Mouse (Mus musculus) adrenal gland, postnatal 4 days (tissue): ENCODE results near the gene Gsg1l2. TPM values are rescaled to one million over a fixed set of nuclear protein-coding genes. Genes with fewer than 3 reads are reported as not detected.

ENCODE experiments used
- DNase-seq, 2 experiments: peaks; one replicate each; pipeline ENCODE4 v3.0.0; 2021 to 2022; ENCODE audit warnings: low spot score in 2 of 2, mixed read lengths in 2 of 2
- long read RNA-seq, 2 experiments: library from polyadenylated mRNA; stranded (forward); transcript quantifications; one replicate each; pipeline ENCODE4 v2.0.0; 2021
- total RNA-seq, 2 experiments: library from RNA; stranded (reverse); gene quantifications; 2 replicates each; pipeline ENCODE4 v1.2.3; 2021

Gsg1l2 gene
- not detected for total RNA-seq
- long read RNA-seq, experiment 1: 0 reads
- long read RNA-seq, experiment 2: 0 reads

GRCm38 (mm10) chr11:67774379-67774778 lies at the start of gene Gsg1l2:
Gene Gsg1l2 (plus strand): TSS chr11:67774608.
- no peak for DNase-seq

- DNase-seq: no peak
Measured at GRCm38 (mm10) chr11:67727095-67727494, 47.3 kb upstream of the Gsg1l2 start.

GRCm38 (mm10) chr11:67728726-67729125 lies 45.7 kb upstream of the Gsg1l2 start:
- no peak for DNase-seq

- DNase-seq: no peak
Measured at GRCm38 (mm10) chr11:67731056-67731455, 43.4 kb upstream of the Gsg1l2 start.

GRCm38 (mm10) chr11:67733726-67734125 lies 40.7 kb upstream of the Gsg1l2 start:
- no peak for DNase-seq

GRCm38 (mm10) chr11:67734597-67734996 lies 39.8 kb upstream of the Gsg1l2 start:
- no peak for DNase-seq

GRCm38 (mm10) chr11:67738345-67738744 lies 36.1 kb upstream of the Gsg1l2 start:
- no peak for DNase-seq

- DNase-seq: no peak
Measured at GRCm38 (mm10) chr11:67738846-67739490, 35.4 kb upstream of the Gsg1l2 start.

- no peak for DNase-seq
Measured at GRCm38 (mm10) chr11:67741569-67741968, 32.8 kb upstream of the Gsg1l2 start.

GRCm38 (mm10) chr11:67756287-67756686 lies 18.1 kb upstream of the Gsg1l2 start:
- no peak for DNase-seq

- no peak for DNase-seq
Measured at GRCm38 (mm10) chr11:67757373-67758167, 16.8 kb upstream of the Gsg1l2 start.

- no peak for DNase-seq
Measured at GRCm38 (mm10) chr11:67771053-67771452, 3.4 kb upstream of the Gsg1l2 start, which contains the start of gene Glp2r. Gene Glp2r (minus strand): TSS chr11:67771153.

- DNase-seq: no peak
Measured at GRCm38 (mm10) chr11:67771691-67772090, 2.7 kb upstream of the Gsg1l2 start.

- no peak for DNase-seq
Measured at GRCm38 (mm10) chr11:67772577-67772976, 1.8 kb upstream of the Gsg1l2 start.

GRCm38 (mm10) chr11:67790182-67790581 lies 15.8 kb downstream of the Gsg1l2 start:
- DNase-seq: no peak

GRCm38 (mm10) chr11:67797931-67798330 lies 23.5 kb downstream of the Gsg1l2 start, which contains the start of gene Dhrs7c:
Gene Dhrs7c (plus strand): TSS chr11:67798187.
- DNase-seq: no peak

- DNase-seq: no peak
Measured at GRCm38 (mm10) chr11:67800130-67800723, 25.8 kb downstream of the Gsg1l2 start.

- DNase-seq: no peak
Measured at GRCm38 (mm10) chr11:67801169-67801568, 26.8 kb downstream of the Gsg1l2 start.

- no peak for DNase-seq
Measured at GRCm38 (mm10) chr11:67805538-67805937, 31.1 kb downstream of the Gsg1l2 start.

GRCm38 (mm10) chr11:67806832-67807597 lies 32.6 kb downstream of the Gsg1l2 start:
- no peak for DNase-seq

- no peak for DNase-seq
Measured at GRCm38 (mm10) chr11:67808051-67808450, 33.6 kb downstream of the Gsg1l2 start.
